Comparison of ENCODE assay signal across 19 mouse cellular contexts in genomic region chr1:71722211-71723038, GRCm38 (mm10).
DNase-seq lines count a peak whose midpoint lies in the region; ATAC-seq and TF ChIP-seq lines count a peak whose summit lies in the region.
"Had no signal": no experiment of that assay in that cellular context is flagged by ENCODE, and none has a peak within 500 bp of the region (broad histone marks: within the 10 kb centered on the region; RNA-seq: fewer than 3 reads in every experiment).

No protein-coding gene starts in this region.

- no peak overlapping the region for H3K9ac ChIP-seq in hindbrain, embryonic 14.5 days
- no peak overlapping the region for H3K9ac ChIP-seq in hindbrain, embryonic 11.5 days (ENCODE audit: low read depth, low read length)
- no peak overlapping the region for H3K9ac ChIP-seq in lung, embryonic 16.5 days (ENCODE audit: low read length)
- H3K9ac ChIP-seq: embryonic facial prominence, embryonic 12.5 days; limb, embryonic 12.5 days; liver, embryonic 15.5 days; neural tube, embryonic 12.5 days had no signal

- H3K4me1 ChIP-seq in hindbrain, embryonic 14.5 days (replicated peaks; ENCODE audit: control insufficient read depth, insufficient read depth, low read length): no peaks in the 10 kb centered on the region
- H3K4me1 ChIP-seq in hindbrain, embryonic 11.5 days (replicated peaks; ENCODE audit: control insufficient read depth, insufficient read depth, low read length): no peaks in the 10 kb centered on the region
- H3K4me1 ChIP-seq in lung, embryonic 16.5 days (replicated peaks; ENCODE audit: control insufficient read depth, insufficient read depth, low read length): 0 out of 2 replicates have a peak, but pooled peaks cover 5% of the 10 kb centered on the region
- H3K4me1 ChIP-seq in lung, adult 2 months (ENCODE audit: control insufficient read depth, insufficient read depth, low read length): no peaks in the 10 kb centered on the region
- H3K4me1 ChIP-seq: embryonic facial prominence, embryonic 12.5 days; limb, embryonic 12.5 days; neural tube, embryonic 12.5 days had no signal

- TF ChIP-seq POLR2A in lung, adult 2 months (IDR thresholded peaks at IDR 0.05; ENCODE audit: borderline replicate concordance, extremely low read depth, low read depth, low read length): no peak

- no peaks in the 10 kb centered on the region for H3K36me3 ChIP-seq in hindbrain, embryonic 14.5 days (replicated peaks; ENCODE audit: control insufficient read depth, insufficient read depth)
- no peaks in the 10 kb centered on the region for H3K36me3 ChIP-seq in hindbrain, embryonic 11.5 days (ENCODE audit: control insufficient read depth, insufficient read depth, low read length)
- H3K36me3 ChIP-seq in lung, embryonic 16.5 days (ENCODE audit: control insufficient read depth, insufficient read depth, low read length): no peaks in the 10 kb centered on the region
- H3K36me3 ChIP-seq: embryonic facial prominence, embryonic 12.5 days; limb, embryonic 12.5 days; liver, embryonic 15.5 days; neural tube, embryonic 12.5 days had no signal

- H3K4me2 ChIP-seq in hindbrain, embryonic 14.5 days (replicated peaks): no peak overlapping the region
- no peak overlapping the region for H3K4me2 ChIP-seq in hindbrain, embryonic 11.5 days (replicated peaks; ENCODE audit: low read depth, low read length)
- H3K4me2 ChIP-seq in lung, embryonic 16.5 days (ENCODE audit: low read depth, low read length): no peak overlapping the region
- H3K4me2 ChIP-seq: embryonic facial prominence, embryonic 12.5 days; limb, embryonic 12.5 days; liver, embryonic 15.5 days; neural tube, embryonic 12.5 days had no signal

- no peaks in the 10 kb centered on the region for H3K27me3 ChIP-seq in hindbrain, embryonic 14.5 days (ENCODE audit: control insufficient read depth, insufficient read depth, low read length)
- no peaks in the 10 kb centered on the region for H3K27me3 ChIP-seq in hindbrain, embryonic 11.5 days (ENCODE audit: control insufficient read depth, insufficient read depth, low read length)
- no peaks in the 10 kb centered on the region for H3K27me3 ChIP-seq in lung, embryonic 16.5 days (ENCODE audit: control insufficient read depth, insufficient read depth, low read depth, low read length)
- H3K27me3 ChIP-seq: embryonic facial prominence, embryonic 12.5 days; limb, embryonic 12.5 days; liver, embryonic 15.5 days; neural tube, embryonic 12.5 days had no signal

- H3K27ac ChIP-seq in hindbrain, embryonic 14.5 days: no peak overlapping the region
- H3K27ac ChIP-seq in hindbrain, embryonic 11.5 days (ENCODE audit: low read depth, low read length): no peak overlapping the region
- H3K27ac ChIP-seq in lung, embryonic 16.5 days (ENCODE audit: low read length): no peak overlapping the region
- H3K27ac ChIP-seq: embryonic facial prominence, embryonic 12.5 days; heart, adult 2 months; limb, embryonic 12.5 days; neural tube, embryonic 12.5 days had no signal

- ATAC-seq in hindbrain, embryonic 14.5 days (ENCODE audit: low FRiP score): no peak
- ATAC-seq in hindbrain, embryonic 11.5 days (ENCODE audit: low FRiP score): no peak
- peak; percentile 69 for ATAC-seq in lung, embryonic 16.5 days (ENCODE audit: low read depth)
- peak; percentile 86 for ATAC-seq in granulocyte monocyte progenitor cell, adult 5-6 weeks (replicated peaks; ENCODE audit: poor library complexity, severe bottlenecking)

- H3K4me3 ChIP-seq in hindbrain, embryonic 14.5 days (replicated peaks; ENCODE audit: low read length): no peak overlapping the region
- no peak overlapping the region for H3K4me3 ChIP-seq in hindbrain, embryonic 11.5 days (ENCODE audit: low read depth, low read length)
- no peak overlapping the region for H3K4me3 ChIP-seq in lung, embryonic 16.5 days (ENCODE audit: low read length)
- H3K4me3 ChIP-seq in lung, adult 2 months (replicated peaks; ENCODE audit: extremely low read depth, low read depth, low read length): no peak overlapping the region
- H3K4me3 ChIP-seq: embryonic facial prominence, embryonic 12.5 days; erythroblast, embryonic 14.5 days; heart, adult 2 months; limb, embryonic 12.5 days; liver, embryonic 15.5 days; neural tube, embryonic 12.5 days had no signal

- H3K9me3 ChIP-seq in hindbrain, embryonic 14.5 days (ENCODE audit: control insufficient read depth, low read length): no peaks in the 10 kb centered on the region
- no peaks in the 10 kb centered on the region for H3K9me3 ChIP-seq in hindbrain, embryonic 11.5 days (ENCODE audit: control insufficient read depth, low read length)
- H3K9me3 ChIP-seq in lung, embryonic 16.5 days (ENCODE audit: control insufficient read depth, low read length): no peaks in the 10 kb centered on the region
- H3K9me3 ChIP-seq: embryonic facial prominence, embryonic 12.5 days; limb, embryonic 12.5 days; liver, embryonic 15.5 days; neural tube, embryonic 12.5 days had no signal

- no peak for TF ChIP-seq CTCF in lung, adult 2 months (IDR thresholded peaks at IDR 0.05; ENCODE audit: insufficient read depth, low read length)

- WGBS in hindbrain, embryonic 14.5 days: 61% methylated on average over 6 of the region's 6 CpGs
- 79% methylated on average over 6 of the region's 6 CpGs for WGBS in hindbrain, embryonic 11.5 days
- 57% methylated on average over 6 of the region's 6 CpGs for WGBS in lung, embryonic 16.5 days
- WGBS in lung, adult 2 months: 64% methylated on average over 6 of the region's 6 CpGs

- peak; percentile 26 for DNase-seq in hindbrain, embryonic 14.5 days (ENCODE audit: low spot score)
- no peak for DNase-seq in hindbrain, embryonic 11.5 days (ENCODE audit: low spot score)
- DNase-seq in lung, adult 2 months: no peak
- DNase-seq in Muller cell, postnatal 12 days (ENCODE audit: inconsistent ontology term): peak; percentile 10
- DNase-seq in heart, adult 9 months (ENCODE audit: low spot score in 2 of 2): no peak
- no peak for DNase-seq in urinary bladder, postnatal 25 days (ENCODE audit: low spot score)
- DNase-seq: adrenal gland, adult 2 months; cerebellum, adult 9-11 months; gastrocnemius, postnatal 10 days; heart, adult 2 months; kidney, adult 11 months; thymus, postnatal 36 days had no signal

Comparison
In these comparisons a context has a peak if more than half of its experiments do, and no peak if none do; other contexts are left out.
1. DNase-seq: peak in hindbrain, embryonic 14.5 days (single experiment) and Muller cell, postnatal 12 days (single experiment); none in hindbrain, embryonic 11.5 days (single experiment), lung, adult 2 months (single experiment), heart, adult 9 months (0 of 2) and urinary bladder, postnatal 25 days (single experiment).
2. ATAC-seq: peak in lung, embryonic 16.5 days (single experiment) and granulocyte monocyte progenitor cell, adult 5-6 weeks (single experiment); none in hindbrain, embryonic 14.5 days (single experiment) and hindbrain, embryonic 11.5 days (single experiment).